Mouse (Mus musculus) liver, adult 2 months (tissue): ENCODE measurements around the gene Cpsf6. TPM values are rescaled to one million over a fixed set of nuclear protein-coding genes. Genes with fewer than 3 reads are reported as not detected.

Experiments used
- DNase-seq: peaks from one replicate; pipeline ENCODE4 v3.0.0-alpha.2; 2011; ENCODE audit warnings: low read depth, low spot score; ENCODE audit errors: extremely low read depth
- H3K27ac ChIP-seq: fragments of 200-500 bp; replicated peaks from 2 replicates; pipeline ENCODE4 v1.5.1; 2012; ENCODE audit warnings: low read depth, mild to moderate bottlenecking, control low read depth, inconsistent platforms, low read length; ENCODE audit not compliant: insufficient read depth
- H3K27me3 ChIP-seq: fragments of 200-500 bp; 2 replicates; pipeline ENCODE4 v1.6.1; 2012; ENCODE audit warnings: mild to moderate bottlenecking, moderate library complexity, low read length, inconsistent platforms; ENCODE audit not compliant: control insufficient read depth, insufficient read depth
- H3K36me3 ChIP-seq: fragments of 200-500 bp; 2 replicates; pipeline ENCODE4 v1.6.1; 2012; ENCODE audit warnings: low read length, inconsistent platforms; ENCODE audit not compliant: control insufficient read depth, insufficient read depth
- H3K4me1 ChIP-seq: fragments of 200-500 bp; 2 replicates; pipeline ENCODE4 v1.6.1; 2011; ENCODE audit warnings: low read length; ENCODE audit not compliant: control insufficient read depth, insufficient read depth
- H3K4me3 ChIP-seq: fragments of 200-500 bp; 2 replicates; pipeline ENCODE4 v1.5.1; 2011; ENCODE audit warnings: low read depth, mild to moderate bottlenecking, control low read depth, low read length, moderate library complexity; ENCODE audit not compliant: insufficient read depth
- H3K79me2 ChIP-seq: fragments of 200-500 bp; 2 replicates; pipeline ENCODE4 v1.6.1; 2012; ENCODE audit warnings: inconsistent platforms, mild to moderate bottlenecking, low read length, moderate library complexity; ENCODE audit not compliant: control insufficient read depth, insufficient read depth
- H3K9ac ChIP-seq: fragments of 200-500 bp; 2 replicates; pipeline ENCODE4 v1.6.1; 2012; ENCODE audit warnings: low read depth, mild to moderate bottlenecking, control low read depth, inconsistent platforms, low read length
- CTCF ChIP-seq: fragments of 200-500 bp; IDR thresholded peaks from 2 replicates; pipeline ENCODE4 v1.5.1; 2011; ENCODE audit warnings: low read depth, low read length, control low read depth
- POLR2A ChIP-seq: fragments of 200-500 bp; IDR thresholded peaks from 2 replicates; pipeline ENCODE4 v1.6.1; 2011; ENCODE audit warnings: low read length, control low read depth; ENCODE audit not compliant: insufficient read depth; ENCODE audit errors: extremely low read depth
- WGBS: fragments of 180-500 bp; shearing (Covaris S2); methylation state at CpG from one replicate; pipeline ENCODE4 v1.1.7; 2018; 5-methylcytosine and 5-hydroxymethylcytosine counted together
- polyA plus RNA-seq: library from polyadenylated mRNA; depleted of rRNA; stranded (reverse); fragments of >200 nt; gene quantifications from 2 replicates; pipeline ENCODE4 v1.2.3, GENCODE M21; 2012
- total RNA-seq: library from RNA; depleted of rRNA; stranded (reverse); fragments of >200 nt; gene quantifications from 2 replicates; pipeline ENCODE4 v1.2.3, GENCODE M21; 2014

The Cpsf6 gene
- total and polyA plus RNA-seq, 2 experiments = 23.7 to 32.8 TPM

DNA sequence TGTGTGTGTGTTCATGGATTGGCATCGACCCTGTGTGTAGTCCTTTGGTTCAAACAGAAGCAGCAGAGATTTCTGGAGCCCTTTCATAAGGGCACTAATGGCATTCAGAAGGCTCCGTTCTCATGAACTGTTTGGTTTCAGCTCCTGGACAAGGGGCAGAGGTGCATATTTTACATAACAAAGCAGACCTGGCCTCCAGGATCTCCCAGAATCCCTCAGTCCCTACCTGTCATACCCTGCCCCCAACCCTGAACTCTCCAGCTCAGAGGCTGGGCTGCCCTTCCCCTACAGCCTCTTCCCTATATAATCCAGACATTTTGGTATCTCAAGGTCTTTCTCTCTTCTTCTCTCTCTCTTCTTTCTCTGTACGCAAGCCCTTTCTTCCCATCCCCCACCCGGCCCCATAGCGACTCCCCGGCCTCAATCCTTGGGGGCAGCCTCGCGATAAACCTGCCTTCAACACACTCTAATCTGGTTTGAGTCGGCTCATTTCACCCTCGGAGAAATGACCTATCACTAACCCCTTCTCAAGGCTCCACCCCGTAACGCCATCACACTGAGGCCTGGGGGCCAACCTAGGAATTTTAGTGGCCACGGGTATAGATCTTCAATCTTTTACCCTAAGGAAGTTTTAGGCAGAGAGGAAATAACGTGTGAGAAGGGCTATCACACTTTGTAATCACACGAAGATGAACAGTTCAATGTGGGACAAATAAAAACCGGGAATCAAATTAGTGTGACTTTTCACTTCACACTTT, 32.1 kb upstream of the Cpsf6 start:
- peak; percentile 86 for DNase-seq
- H3K79me2 ChIP-seq = no peaks in the 10 kb centered on the region; the same call in 1 of the 2 replicates
- no peak for TF ChIP-seq CTCF
- TF ChIP-seq POLR2A = 0 out of 2 replicates have a peak, but pooled peaks have one; percentile 13
- peak overlapping the region; percentile 72 for H3K4me3 ChIP-seq
- H3K36me3 ChIP-seq = peaks cover 10% of the 10 kb centered on the region
- peak overlapping the region; percentile 100 for H3K27ac ChIP-seq
- peaks cover 6% of the 10 kb centered on the region for H3K4me1 ChIP-seq
- 18% methylated on average over 16 of the region's 16 CpGs for WGBS
- H3K27me3 ChIP-seq = no peaks in the 10 kb centered on the region
- peak overlapping the region; percentile 75 for H3K9ac ChIP-seq

DNA sequence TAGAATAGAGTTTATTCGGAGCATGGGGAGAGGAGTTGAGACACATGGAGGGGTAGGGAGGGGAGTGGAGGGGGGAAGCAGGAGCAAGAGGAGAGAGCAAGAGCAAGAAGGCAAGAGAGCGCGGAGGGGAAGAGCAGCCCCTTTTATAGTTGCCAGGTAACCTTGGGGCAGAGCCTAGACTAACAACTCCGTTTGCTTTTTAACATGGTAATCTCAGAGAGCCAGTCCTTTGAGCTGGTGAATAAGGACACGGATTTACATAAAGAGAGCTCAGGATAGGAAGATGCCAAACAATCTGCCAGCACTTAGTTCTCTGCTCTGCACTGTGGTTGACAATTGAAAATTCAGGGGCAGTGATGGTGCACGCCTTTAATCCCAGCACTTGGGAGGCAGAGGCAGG, 31.3 kb upstream of the Cpsf6 start:
- H3K27me3 ChIP-seq = no peaks in the 10 kb centered on the region
- H3K27ac ChIP-seq = peak overlapping the region; percentile 100
- no peak overlapping the region; the same call in 1 of the 2 replicates for H3K4me3 ChIP-seq
- no peaks in the 10 kb centered on the region; the same call in 1 of the 2 replicates for H3K79me2 ChIP-seq
- peaks cover 10% of the 10 kb centered on the region for H3K36me3 ChIP-seq
- H3K9ac ChIP-seq = peak overlapping the region; percentile 74
- peak; percentile 47 for DNase-seq
- WGBS = 34% methylated on average over 6 of the region's 6 CpGs
- H3K4me1 ChIP-seq = peaks cover 6% of the 10 kb centered on the region
- TF ChIP-seq POLR2A (no peak), CTCF (no peak)

DNA sequence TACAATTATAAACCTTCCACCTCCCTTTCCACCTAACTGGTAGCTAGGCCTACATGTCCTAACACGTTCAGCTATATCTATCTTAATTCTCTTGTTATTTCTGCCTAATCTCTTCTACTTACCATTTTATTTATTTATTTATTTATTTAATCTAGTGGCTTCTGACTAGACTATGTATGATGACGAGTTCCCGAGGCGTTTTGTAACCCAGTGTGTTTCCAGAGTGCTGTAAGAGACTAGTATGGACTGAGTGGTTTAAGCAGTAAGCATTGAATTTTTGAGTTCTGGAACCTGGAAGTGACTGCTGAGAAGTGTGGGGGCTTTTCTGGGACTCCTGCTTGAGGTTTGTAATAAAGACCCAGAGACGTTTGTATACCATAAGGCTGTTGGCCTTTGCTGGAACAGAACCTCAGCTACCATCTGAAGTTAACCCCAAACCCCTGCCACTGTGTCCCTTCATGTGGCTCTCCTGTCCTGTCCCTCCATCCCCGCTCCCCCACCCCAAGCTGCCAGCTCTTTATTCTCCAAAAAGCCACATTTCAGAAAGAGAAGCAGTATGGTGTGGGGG, 30.8 kb upstream of the Cpsf6 start:
- H3K9ac ChIP-seq = 0 out of 2 replicates have a peak overlapping the region, but pooled peaks have one; percentile 28
- no peak for DNase-seq
- no peaks in the 10 kb centered on the region for H3K27me3 ChIP-seq
- H3K36me3 ChIP-seq = peaks cover 10% of the 10 kb centered on the region
- H3K4me3 ChIP-seq = no peak overlapping the region
- peaks cover 6% of the 10 kb centered on the region for H3K4me1 ChIP-seq
- 89% methylated on average over 6 of the region's 6 CpGs for WGBS
- no peaks in the 10 kb centered on the region; the same call in 1 of the 2 replicates for H3K79me2 ChIP-seq
- no peak for TF ChIP-seq CTCF
- no peak for TF ChIP-seq POLR2A
- peak overlapping the region; percentile 100 for H3K27ac ChIP-seq

DNA sequence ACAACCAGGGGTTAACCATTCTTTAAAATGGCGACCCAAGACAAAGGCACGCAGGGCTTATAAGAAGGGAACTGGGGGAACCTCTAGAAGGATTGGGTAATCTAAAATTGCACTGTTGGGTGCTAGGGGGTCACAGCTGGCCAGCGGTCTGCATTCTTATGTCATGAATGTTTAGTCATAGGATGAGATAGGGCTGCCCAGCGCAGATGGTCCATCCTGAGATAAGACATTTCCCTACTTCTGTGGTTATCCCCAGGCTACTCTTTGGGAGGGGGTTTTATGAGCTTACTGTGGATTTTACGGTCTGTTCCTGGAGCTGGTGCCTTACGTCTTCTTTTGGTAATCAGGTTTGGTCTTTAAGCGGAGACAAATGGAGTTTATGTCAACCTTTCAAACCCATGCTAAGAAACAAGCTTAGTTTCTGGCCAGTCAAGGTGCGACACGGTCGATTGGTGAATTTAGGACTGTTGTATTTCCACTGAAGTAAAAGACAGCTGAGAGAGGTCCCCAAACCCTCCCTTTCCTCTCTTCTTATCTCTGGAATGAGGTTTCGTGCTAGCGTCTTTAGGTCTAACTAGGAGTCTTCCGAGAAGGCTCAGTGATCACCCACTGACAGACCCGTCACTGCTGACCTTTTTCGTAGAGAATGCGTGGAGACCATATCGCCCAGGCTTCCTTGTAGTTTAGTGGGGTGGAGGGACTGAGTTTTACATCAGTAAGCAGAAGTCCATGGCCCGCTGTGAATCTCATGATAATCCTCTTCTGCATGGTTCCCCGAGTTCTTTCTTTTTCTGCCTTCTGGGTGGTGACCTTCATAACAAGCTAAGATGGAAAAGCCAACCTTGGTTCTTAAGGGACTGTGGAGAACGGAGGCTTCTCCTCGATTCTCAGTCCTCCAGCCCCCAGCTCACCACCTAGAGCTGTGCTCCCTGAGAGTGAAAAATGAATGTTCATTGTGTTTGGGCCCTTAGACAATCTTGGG, 29.8 kb upstream of the Cpsf6 start:
- no peak overlapping the region for H3K4me3 ChIP-seq
- H3K36me3 ChIP-seq = peaks cover 10% of the 10 kb centered on the region
- WGBS = 90% methylated on average over 21 of the region's 21 CpGs
- peaks cover 6% of the 10 kb centered on the region for H3K4me1 ChIP-seq
- no peak overlapping the region for H3K27ac ChIP-seq
- no peak for TF ChIP-seq POLR2A
- no peaks in the 10 kb centered on the region; the same call in 1 of the 2 replicates for H3K79me2 ChIP-seq
- H3K27me3 ChIP-seq = no peaks in the 10 kb centered on the region
- no peak overlapping the region for H3K9ac ChIP-seq
- no peak for DNase-seq

DNA sequence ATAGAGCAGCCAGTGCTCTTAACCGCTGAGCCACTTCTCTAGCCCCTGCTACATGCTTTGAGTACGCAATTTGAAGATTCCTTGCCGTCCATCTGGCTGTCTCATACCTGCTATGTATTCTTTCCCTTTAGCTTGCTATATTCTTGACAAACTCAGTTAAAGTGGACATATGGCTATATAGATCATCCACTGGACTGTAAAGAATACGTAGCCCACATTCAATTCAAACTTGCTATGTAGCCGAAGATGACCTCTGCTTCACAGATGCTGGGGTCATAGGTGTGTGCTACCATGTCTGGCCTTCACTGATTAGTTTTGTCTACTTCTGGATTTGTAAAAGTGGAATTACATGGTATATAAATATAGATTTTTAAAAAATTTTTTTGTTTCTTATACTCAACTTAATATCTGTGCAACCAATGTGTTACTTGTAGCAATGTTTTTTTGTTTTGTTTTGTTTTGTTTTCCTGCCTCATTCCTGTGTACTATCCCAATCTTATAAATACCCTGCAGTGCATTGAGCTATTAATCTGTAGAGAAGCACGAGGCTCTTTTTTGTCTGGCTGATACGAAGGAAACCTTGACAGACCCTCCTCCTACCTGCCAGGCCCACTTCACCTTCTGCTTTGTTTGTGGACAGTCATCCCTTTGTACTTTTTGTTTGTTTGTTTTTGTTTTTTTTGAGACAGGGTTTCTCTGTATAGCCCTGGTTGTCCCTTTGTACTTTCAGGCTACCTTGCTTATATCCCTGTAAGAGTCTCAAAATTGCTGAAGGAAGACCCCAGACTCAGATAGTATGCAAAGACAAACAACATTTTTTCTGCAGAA, 28.9 kb upstream of the Cpsf6 start:
- 92% methylated on average over 7 of the region's 7 CpGs for WGBS
- DNase-seq = no peak
- Histone ChIP-seq H3K27ac (no peak overlapping the region), H3K79me2 (no peaks in the 10 kb centered on the region; the same call in 1 of the 2 replicates), H3K4me1 (peaks cover 4% of the 10 kb centered on the region; the same call in 1 of the 2 replicates), H3K27me3 (no peaks in the 10 kb centered on the region), H3K4me3 (no peak overlapping the region), H3K9ac (no peak overlapping the region), H3K36me3 (peaks cover 10% of the 10 kb centered on the region)
- TF ChIP-seq CTCF (no peak), POLR2A (no peak)
